Mouse (Mus musculus) stomach, postnatal 0 days (tissue): ENCODE measurements around the gene Actr10.

Experiments
- CTCF ChIP-seq: IDR thresholded peaks from 2 replicates; pipeline ENCODE4 v1.5.1; 2016; ENCODE audit warnings: antibody characterized with exemption, low read depth, mild to moderate bottlenecking, moderate library complexity
- EP300 ChIP-seq: optimal IDR thresholded peaks from 2 replicates; pipeline ENCODE3; 2016; ENCODE audit warnings: antibody characterized with exemption

DNA sequence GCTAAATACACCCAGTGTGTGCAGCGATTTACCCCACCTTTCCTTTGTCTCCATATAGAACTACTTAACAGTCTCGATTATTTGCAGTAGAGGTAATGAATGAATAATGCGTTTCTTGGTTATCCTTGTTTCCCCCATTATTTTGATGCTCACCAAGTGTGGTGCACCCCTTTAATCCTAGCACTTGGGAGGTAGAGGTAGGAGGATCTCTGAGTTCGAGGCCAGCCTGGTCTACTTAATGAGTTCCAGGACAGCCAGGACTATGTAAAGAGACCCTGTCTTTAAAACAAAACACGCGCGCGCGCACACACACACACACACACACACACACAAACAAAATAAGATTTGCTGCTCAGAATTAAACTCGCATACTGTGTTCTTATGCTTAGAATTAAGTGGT lies 37.7 kb downstream of the Actr10 start:
- no peak for TF ChIP-seq CTCF
- TF ChIP-seq EP300: no peak
